Mouse (Mus musculus): ENCODE measurements around the gene Klc4. TPM values are rescaled to one million over a fixed set of nuclear protein-coding genes. Genes with fewer than 3 reads are reported as not detected.

The Klc4 gene
- 25.6 and 26.9 TPM in 2 replicates for polyA plus RNA-seq (2012; rRNA removed)

GRCm38 (mm10) chr17:46645561-46646321 lies at the start of gene Klc4, which contains the start of gene Mrpl2:
TSS of gene Klc4 (minus strand) at chr17:46646022.
TSS of gene Mrpl2 (plus strand) at chr17:46646229.

GRCm38 (mm10) chr17:46680760-46681373 lies 35.0 kb upstream of the Klc4 start, which contains the start of gene Klhdc3:
TSS of gene Klhdc3 (minus strand) at chr17:46680914.

GRCm38 (mm10) chr17:46678416-46678815 lies 32.6 kb upstream of the Klc4 start, which contains the start of gene Mea1:
TSS of gene Mea1 (plus strand) at chr17:46678793.

GRCm38 (mm10) chr17:46673850-46674529 lies 28.2 kb upstream of the Klc4 start, which contains the start of gene Rrp36:
TSS of gene Rrp36 (minus strand) at chr17:46674352.

GRCm38 (mm10) chr17:46650232-46651031 lies 4.6 kb upstream of the Klc4 start, which contains the start of gene Cul7:
TSS of gene Cul7 (plus strand) at chr17:46650337.

GRCm38 (mm10) chr17:46628791-46629684 lies 16.8 kb downstream of the Klc4 start, which contains the start of gene Ptk7:
TSS of gene Ptk7 (minus strand) at chr17:46629504.

Other genes with a start within 250 kb of the Klc4 start
- gene Crip3, start 217.1 kb downstream of the Klc4 start, polyA plus RNA-seq (2012; rRNA removed): 0.63 and 1.9 TPM in 2 replicates
- gene Slc22a7, start 207.6 kb downstream of the Klc4 start, polyA plus RNA-seq (2012; rRNA removed): not detected in 2 replicates
- gene Ttbk1, start 158.3 kb downstream of the Klc4 start, polyA plus RNA-seq (2012; rRNA removed): 0.13 and 0.16 TPM in 2 replicates
- 5.5 TPM in 2 replicates for gene Dnph1, start 149.3 kb downstream of the Klc4 start, polyA plus RNA-seq (2012; rRNA removed)
- 8.6 and 9.6 TPM in 2 replicates for gene Cul9, start 99.6 kb downstream of the Klc4 start, polyA plus RNA-seq (2012; rRNA removed)
- gene Srf, start 89.8 kb downstream of the Klc4 start, polyA plus RNA-seq (2012; rRNA removed): 115 and 152 TPM in 2 replicates
- gene Ptk7, start 16.5 kb downstream of the Klc4 start, polyA plus RNA-seq (2012; rRNA removed): 9.8 and 11.4 TPM in 2 replicates
- 82.3 and 134 TPM in 2 replicates for gene Mrpl2, start 207 bp upstream of the Klc4 start, polyA plus RNA-seq (2012; rRNA removed)
- 10.3 and 11.6 TPM in 2 replicates for gene Cul7, start 4.3 kb upstream of the Klc4 start, polyA plus RNA-seq (2012; rRNA removed)
- 12.3 and 13.9 TPM in 2 replicates for gene Rrp36, start 28.3 kb upstream of the Klc4 start, polyA plus RNA-seq (2012; rRNA removed)
- 38.3 and 46.0 TPM in 2 replicates for gene Mea1, start 32.8 kb upstream of the Klc4 start, polyA plus RNA-seq (2012; rRNA removed)
- gene Klhdc3, start 34.9 kb upstream of the Klc4 start, polyA plus RNA-seq (2012; rRNA removed): 43.7 and 44.0 TPM in 2 replicates
- gene Ppp2r5d, start 59.1 kb upstream of the Klc4 start, polyA plus RNA-seq (2012; rRNA removed): 24.8 and 25.1 TPM in 2 replicates
- 36.4 and 50.9 TPM in 2 replicates for gene Pex6, start 65.4 kb upstream of the Klc4 start, polyA plus RNA-seq (2012; rRNA removed)
- gene Gnmt, start 83.1 kb upstream of the Klc4 start, polyA plus RNA-seq (2012; rRNA removed): 5.5 and 6.4 TPM in 2 replicates
- gene Cnpy3, start 106.2 kb upstream of the Klc4 start, polyA plus RNA-seq (2012; rRNA removed): 21.6 and 22.8 TPM in 2 replicates
- not detected in 2 replicates for gene Ptcra, start 117.7 kb upstream of the Klc4 start, polyA plus RNA-seq (2012; rRNA removed)
- gene 2310039H08Rik, start 126.6 kb upstream of the Klc4 start, polyA plus RNA-seq (2012; rRNA removed): 72.5 and 98.8 TPM in 2 replicates
- gene Rpl7l1, start 136.7 kb upstream of the Klc4 start, polyA plus RNA-seq (2012; rRNA removed): 4.9 and 6.2 TPM in 2 replicates
- gene Bicral, start 212.5 kb upstream of the Klc4 start, polyA plus RNA-seq (2012; rRNA removed): 2.3 and 3.6 TPM in 2 replicates
- 6.6 and 9.8 TPM in 2 replicates for gene Tbcc, start 244.7 kb upstream of the Klc4 start, polyA plus RNA-seq (2012; rRNA removed)